Mouse (Mus musculus) embryonic fibroblast, embryonic 13.5 days (primary cell): ENCODE results near the gene Dtnb.

Experiments
- CTCF ChIP-seq: IDR thresholded peaks from 2 replicates; pipeline ENCODE4 v1.5.1; 2011; ENCODE audit warnings: mild to moderate bottlenecking, control low read depth, low read length, moderate library complexity, borderline replicate concordance; ENCODE audit not compliant: insufficient read depth
- POLR2A ChIP-seq: IDR thresholded peaks from 2 replicates; pipeline ENCODE4 v1.6.1; 2011; ENCODE audit warnings: low read depth, mild to moderate bottlenecking, control low read depth, low read length, moderate library complexity

GRCm38 (mm10) chr12:3702903-3703302 lies 130.7 kb downstream of the Dtnb start:
- TF ChIP-seq POLR2A (no peak), CTCF (no peak)
